Mouse (Mus musculus) ZHBTc4 (cell line): Measurements from ENCODE around the gene Tex52.
A peak's percentile ranks its signal among the peaks of the same experiment; 100 is the strongest.
"Not testable (repeated sequence)": the region's sequence is repeated elsewhere in the genome, so short reads cannot be mapped to it uniquely, and the experiment has no call there.

ENCODE experiments used
- DNase-seq: peaks from one replicate; pipeline ENCODE4 v3.0.0-alpha.2; 2011; ENCODE audit warnings: low read depth, low spot score

Tex52 gene

DNA sequence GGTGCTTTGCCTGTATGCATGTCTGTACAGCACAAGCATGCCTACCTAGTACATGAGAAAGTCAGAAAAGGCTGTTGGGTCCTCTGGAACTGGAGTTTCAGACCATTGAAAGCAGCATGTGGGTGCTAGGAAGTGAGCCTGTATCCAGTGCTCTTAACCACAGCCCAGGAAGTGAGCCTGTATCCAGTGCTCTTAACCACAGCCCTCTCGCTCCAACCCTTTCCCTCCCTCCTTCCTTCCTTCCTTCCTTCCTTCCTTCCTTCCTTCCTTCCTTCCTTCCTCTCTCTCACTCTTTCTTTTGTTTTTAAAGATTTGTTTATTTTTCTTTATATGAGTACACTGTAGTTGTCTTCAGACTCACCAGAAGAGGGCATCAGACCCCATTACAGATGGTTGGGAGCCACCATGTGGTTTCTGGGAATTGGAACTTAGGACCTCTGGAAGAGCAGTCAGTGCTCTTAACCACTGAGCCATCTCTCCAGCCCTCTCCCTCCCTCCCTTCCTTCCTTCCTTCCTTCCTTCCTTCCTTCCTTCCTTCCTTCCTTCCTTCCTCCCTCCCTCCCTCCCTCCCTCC is 5.4 kb downstream of the Tex52 start:
- not testable (repeated sequence) for DNase-seq

DNA sequence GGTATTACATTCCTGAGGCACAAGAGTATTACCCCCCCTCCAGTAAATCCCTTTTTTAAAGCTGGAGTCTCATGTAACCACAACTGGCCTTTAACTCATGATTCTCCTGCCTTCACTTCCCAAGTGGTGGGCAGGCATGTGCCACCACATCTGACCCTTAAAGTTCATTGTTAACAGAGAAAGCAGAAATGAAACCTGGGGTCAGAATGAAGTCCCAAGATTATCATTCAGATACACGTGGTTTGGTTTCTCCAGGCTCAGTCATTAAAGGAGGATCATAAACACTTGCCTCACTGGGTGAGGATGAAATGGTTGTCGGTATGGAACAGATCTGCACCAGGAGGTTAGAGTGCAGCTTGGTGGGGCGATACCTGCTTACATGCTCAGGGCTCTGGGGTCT is 6.0 kb downstream of the Tex52 start:
- DNase-seq, result no peak

DNA sequence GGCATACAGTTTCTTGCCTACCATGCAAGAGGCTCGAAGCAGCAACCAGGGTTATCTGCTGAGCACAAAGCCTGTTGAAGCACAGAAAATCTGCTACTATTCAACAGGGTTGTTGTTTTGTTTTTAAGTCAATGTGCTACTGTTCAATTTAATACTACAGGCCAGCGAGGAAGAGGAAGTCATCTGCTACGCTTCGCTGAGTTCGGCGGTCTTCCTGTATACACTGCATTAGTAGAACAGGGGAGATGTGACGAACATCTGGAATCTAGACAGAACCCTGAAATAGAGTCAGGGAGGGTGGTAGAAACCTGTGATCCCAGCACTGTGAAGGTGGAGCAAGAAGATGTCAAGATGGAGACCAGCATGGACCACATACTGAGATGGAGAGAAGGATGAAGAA is 8.5 kb downstream of the Tex52 start:
- no peak for DNase-seq

DNA sequence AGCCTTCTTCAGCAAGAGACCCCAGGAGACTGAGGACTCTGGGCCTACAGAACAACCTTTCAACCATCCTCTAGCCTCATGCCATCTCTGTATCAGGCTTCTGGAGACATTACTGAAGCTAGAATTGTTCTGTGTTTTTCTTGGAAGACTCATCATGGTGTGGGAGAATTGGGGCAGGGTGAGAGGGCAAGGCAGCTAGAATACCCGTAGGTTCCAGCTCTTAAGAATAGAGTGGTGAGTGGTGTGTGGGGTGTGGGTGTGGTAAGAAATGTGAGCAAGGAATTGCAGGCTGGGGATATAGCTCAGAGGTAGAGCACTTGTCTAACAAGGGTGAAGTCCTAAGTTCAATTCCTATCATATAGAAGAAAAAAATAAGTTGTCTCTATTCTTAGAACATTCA is 9.8 kb downstream of the Tex52 start:
- no peak for DNase-seq

DNA sequence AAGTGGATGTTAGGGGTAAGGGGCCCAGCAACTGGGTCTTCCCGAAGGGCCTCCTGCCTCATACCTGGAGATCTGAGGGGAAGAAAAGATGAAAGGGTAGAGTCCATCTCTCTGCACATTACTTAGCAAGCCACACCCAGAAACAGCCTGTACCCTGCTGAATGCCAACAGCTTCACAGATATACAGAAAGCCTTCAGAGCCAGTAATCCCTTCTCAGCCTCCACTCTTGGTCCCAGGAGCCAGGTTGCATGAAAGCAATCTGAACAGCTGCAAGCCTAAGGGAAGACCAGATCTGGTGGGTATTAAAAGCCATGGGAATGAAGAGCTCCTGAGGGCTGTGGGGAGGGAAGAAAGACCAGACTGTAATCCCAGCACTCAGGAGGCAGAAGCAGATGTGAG is 13.9 kb downstream of the Tex52 start:
- DNase-seq, result no peak

DNA sequence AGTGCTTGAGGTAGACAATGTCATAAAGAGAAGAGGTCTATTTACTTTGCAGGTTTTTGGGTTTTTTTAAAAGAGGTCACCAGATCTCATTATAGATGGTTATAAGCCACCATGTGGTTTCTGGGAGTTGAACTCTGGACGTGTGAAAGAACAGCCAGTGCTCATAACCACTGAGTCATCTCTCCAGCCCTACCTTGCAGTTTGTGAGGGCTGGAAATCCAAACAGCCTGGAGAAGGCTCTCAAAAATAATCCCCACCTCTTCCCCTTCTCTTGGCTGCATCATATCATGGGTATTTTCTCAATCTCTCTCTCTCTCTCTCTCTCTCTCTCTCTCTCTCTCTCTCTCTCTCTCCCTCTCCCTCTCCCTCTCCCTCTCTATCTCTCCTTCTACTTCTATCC is 15.4 kb downstream of the Tex52 start:
- no peak for DNase-seq

DNA sequence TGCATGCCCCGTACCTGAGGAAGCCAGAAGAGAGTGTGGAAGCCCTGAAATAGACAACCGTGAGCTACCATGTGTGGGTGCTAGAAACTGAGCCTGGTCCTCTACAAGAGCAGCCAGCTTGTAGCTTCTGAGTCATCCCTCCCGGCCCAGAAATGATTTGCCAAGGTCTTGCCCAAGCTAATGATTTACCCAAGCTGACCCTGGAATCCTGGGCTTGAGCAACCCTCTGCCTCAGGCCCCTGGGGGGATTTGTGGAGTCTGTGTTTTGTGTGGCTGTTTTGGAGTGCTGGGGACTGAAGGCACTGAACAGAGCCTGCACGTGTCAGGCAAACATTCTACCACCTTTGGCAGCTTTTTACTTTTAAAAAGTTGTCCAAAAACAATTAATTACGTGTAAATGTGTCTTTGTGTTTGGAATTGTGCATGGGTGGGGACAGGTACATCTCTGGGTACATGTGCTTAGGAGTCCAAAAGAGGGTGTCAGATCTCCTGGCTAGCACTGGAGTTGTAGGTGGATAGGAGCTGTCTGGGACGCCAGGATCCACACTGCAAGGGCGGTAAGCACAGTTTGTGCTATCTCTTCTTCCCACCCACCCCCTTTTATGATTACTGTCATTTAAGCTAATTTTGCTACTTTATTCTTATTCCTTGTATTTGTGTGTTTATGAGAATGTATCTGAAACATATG is 22.5 kb downstream of the Tex52 start:
- DNase-seq, result no peak

DNA sequence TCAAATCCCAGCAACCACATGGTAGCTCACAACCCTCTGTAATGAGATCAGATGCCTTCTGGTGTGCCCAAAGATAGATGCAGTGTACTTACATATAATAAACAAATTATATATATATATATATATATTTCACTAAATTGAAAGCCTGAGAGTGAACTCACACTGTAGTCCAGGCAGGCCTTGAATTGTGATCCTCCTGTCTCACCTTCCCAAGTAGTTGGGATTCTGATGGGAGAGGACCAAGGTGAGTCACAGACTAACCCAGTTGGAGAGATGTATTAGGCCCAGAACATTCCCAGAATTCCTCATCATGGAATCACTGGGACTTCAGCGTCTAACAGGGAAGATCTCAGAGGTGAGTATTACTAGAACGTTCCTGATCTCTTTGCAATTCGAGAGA is 23.7 kb downstream of the Tex52 start, which contains the start of gene Nrip2:
Gene Nrip2 (plus strand): TSS at position 301 of the 400 bp plus-strand sequence.
- DNase-seq, result no peak

DNA sequence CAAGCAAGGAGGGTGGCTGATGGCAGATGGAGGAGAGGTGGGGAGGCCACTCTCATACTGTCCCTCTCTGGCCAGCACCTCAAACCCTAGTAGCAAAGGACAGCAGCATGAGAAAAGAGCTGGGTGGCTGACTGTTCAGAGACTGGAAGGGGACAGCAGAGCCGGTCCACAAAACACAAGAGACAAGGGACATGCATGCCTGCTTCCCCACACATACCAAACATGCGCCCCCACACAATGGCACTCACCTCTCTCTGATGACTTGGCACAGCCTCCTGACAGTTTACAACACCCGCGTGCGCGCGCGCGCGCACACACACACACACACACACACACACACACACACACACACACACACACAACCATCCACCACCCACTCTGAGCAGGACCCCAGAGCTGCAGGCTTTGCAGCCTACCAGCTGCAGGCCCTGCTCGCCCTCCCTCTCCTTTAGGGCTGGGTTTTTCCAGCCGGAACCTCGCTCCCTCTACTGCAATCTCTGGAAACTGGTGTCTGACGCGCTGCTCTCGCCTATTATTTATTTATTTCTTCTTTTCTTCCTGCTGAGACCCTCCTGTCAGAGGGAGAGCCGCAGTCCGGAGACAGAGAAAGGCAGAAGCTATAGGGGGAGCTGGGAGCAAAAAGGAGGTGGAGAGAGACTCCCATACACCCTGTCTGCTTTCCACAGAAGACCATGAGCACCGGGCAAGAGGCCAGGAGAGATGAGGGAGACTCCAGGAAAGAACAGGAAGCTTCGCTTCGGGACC is 24.3 kb downstream of the Tex52 start:
- peak; percentile 23 for DNase-seq

DNA sequence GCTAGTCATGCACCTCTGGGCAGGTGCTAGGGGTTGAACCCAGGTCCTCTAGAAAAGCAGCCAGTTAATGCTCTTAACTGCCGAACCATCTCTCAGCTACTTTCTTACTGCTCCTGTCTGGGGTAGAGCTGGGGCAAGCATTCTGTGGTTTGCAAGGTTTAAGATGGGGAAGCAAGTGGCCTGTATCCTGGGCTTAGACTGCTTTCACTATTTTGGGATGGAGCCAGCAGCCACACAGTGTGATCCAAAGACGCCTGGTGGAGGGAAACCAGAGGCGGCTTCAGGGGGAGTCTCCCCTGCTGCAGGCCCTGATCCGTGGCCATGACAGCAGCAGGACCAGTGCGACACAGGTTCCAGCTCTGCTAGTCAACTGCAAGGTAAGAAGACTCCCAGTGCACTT is 29.5 kb downstream of the Tex52 start:
- DNase-seq, result no peak

DNA sequence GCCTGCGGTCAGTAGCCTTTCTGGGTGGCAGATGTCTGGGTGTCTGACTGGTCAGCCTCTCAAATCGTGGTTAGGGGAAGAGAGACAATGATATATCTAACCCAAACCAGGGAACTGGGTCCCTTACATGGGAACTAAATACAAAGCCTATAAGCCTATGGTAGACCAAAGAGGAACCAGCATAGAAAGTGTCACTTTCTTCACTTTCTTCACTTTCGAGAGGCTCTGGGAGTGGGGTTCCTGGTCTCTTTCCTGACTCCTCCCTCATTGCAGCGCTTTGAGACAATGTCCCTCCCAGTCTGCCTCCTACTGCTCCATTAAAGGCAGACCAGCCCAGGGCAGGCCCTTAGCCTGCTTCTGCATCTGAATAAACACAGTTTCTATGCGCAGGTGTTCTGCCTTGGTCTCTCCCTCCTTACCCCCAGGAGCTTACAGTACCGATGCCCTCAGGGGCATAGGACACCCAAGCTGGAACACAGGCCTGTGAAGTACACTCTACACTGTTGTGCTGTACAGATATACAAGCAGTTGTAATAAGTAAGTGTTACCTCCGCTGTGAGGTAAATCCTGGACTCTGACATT is 33.4 kb downstream of the Tex52 start:
- peak; percentile 66 for DNase-seq

DNA sequence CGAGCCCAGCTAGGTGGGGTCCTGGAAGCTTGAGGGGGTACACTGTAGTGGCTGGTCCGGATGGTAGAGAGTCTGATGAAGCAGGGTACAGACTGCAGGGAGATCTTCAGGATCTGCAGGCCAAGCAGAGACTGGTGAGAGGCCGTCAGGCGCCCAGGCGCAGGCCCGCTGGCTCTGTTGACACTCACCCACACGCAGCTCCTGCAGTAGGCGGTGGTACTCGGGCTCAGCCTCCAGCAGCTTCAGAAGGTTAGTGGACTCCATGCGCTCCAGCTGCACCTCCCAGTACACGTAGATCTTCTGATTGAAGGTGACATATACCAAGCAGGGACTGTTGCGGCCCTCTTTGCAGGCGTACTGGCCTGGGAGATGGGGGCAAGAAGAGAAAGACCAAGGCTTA is 35.0 kb downstream of the Tex52 start:
- DNase-seq, result no peak

DNA sequence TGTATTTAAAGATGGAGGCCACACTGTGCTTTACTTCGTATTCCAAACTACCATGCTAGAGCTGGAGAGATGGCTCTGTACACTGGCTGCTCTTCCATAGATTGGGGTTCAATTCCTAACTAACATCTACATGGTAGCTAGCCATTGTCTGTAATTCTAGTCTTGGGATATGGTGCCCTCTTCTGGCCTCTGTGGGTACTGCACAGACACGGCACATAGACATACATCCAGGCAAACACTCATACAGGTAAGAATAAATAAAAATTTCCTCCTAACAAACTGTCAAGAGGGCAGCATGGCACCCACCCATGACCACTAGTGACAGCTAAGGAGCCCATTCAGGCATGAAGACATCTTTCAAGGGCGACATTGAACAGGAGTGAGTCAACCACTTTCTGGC is 35.9 kb downstream of the Tex52 start:
- peak; percentile 77 for DNase-seq

DNA sequence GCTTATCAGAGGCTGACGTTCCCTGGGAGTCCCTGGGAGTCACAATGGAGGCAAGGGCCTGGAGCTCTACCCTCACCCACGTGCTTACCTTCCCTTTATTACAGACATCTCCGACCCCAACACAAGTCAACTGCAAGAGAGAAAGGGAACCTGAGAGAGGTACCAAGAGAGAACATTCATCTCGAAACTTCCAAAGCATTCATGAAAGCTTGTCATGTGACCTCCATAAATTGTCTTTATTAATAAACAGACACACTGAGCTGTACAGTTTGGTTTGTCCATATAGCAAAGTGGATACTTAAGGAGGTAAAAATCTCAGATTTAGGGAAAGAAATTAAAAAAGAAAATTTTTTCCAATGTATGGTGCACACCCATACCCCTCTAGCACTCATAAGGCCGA is 40.9 kb downstream of the Tex52 start:
- no peak for DNase-seq

DNA sequence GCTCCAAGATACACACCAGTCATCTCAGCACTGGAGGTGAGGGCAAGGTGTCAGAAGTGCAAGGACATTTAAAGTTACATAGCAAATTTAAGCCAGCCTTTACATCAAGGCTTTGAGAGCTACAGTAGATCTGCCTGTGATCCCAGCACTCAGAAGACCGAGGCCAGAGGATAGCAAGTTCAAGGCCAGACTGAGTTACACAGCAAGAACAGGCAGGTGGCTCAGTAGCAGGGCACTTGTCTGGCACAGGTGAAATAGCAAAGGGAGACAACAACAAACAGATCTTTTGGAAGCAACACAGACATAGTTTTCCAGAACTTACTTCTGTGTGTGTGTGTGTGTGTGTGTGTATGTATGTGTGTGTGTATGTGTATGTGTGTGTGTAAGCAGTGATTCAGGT is 42.8 kb downstream of the Tex52 start:
- DNase-seq, result no peak

DNA sequence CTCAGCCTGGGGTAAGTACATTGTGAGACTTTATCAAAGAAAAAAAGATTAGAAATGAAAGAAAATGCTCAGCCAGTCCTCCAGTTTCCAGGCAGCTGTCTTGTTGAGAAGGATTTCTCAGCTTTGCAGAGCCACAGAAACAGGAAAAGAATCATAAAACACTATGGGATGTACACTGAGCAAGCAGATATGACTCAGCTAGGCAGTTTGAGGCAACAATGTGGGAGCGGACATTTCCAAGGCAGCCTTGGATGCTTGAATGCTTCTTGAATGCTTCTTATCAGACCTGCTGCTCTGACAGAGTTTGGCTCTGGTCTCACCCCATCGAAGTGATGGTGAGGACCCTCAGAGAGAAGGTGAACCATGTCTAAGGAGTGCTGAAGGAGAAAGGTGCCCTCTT is 45.8 kb downstream of the Tex52 start:
- DNase-seq, result no peak

DNA sequence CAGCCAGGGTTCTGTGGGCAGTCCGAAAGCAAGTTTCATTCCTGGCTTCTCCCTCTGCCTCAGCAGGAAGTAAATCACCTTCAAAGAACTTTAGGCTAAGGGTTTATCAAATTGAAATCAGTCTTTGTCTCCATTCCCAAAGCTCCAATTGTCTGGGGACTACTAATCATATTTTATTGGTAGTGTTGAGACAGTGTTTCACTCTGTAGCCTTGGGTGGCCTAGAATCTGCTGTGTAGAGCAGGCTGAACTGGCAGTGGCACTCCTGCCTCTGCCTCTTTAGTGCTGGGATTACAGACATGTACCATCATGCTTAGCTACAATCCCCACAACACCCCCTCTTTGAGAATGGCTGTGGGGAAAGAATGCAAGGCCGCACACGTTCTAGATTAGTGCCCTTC is 46.2 kb downstream of the Tex52 start:
- no peak for DNase-seq

DNA sequence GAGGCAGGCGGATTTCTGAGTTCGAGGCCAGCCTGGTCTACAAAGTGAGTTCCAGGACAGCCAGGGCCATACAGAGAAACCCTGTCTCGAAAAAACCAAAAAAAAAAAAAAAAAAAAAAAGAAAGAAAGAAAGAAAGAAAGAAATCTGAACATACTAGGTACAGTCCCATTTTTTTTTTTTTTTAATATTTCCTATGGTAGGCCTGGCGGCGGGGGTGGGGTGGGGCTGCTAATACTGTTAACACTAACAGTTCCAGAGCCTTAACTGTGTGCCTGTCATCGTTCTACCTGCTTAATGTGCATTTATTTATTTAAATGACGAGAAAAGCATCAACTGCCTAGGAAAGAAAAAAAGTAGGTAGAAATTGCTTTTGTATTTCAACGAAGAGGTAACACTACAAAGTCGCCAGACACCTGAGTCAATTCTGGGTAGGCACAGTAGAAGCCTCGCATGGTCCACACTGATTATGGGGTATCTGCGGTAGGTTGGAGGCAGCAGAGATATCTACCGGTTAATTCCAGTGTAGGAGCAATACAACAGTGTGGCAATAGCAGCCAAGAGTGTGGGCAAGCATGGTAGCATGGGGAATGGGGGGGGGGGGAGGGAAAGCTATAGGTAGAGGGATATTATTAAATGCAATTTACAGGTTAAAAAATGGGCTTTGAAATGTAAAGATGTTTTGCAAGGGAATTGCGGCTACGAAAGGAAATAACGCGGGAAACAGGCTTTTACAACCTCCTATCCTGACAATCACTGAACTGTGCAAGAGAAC is 48.4 kb downstream of the Tex52 start:
- DNase-seq, result no peak

DNA sequence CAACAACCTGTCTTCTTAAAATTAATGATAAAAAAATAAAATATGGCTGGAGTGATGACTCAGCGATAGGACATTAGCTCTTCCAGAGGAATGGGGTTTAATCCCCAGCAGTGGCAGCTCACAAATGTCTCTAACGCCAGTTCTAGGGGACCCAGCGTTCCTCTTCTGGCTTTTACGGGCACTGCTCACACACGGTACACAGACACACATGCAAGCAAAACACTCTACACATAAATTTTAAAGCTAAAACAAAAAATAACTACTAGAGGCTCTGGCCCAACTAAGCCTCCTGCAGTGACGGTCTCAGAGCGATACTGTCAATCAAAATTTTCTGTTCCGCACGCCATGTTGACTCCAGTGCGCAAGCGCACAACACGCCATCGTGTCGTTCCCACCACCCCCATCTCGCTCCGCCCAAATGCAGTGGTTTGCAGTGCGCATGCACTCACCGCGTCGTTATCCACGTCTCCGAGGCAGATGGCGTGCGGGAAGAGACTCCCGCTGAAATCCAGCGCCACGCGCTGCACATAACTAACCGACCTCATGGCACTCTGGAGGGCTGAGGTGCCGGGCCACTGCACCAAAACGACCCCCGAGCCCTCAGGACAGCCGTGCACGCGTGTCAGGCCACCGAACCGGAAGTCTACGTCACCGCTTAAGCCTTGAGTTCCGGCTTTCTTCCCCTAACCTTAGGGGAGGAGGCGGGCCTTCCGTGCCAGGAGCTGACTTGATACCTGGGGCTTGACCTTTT is 49.2 kb downstream of the Tex52 start, which contains the start of gene Itfg2:
Gene Itfg2 (minus strand): TSS at position 663 of the 751 bp plus-strand sequence.
- peak; percentile 98 for DNase-seq

DNA sequence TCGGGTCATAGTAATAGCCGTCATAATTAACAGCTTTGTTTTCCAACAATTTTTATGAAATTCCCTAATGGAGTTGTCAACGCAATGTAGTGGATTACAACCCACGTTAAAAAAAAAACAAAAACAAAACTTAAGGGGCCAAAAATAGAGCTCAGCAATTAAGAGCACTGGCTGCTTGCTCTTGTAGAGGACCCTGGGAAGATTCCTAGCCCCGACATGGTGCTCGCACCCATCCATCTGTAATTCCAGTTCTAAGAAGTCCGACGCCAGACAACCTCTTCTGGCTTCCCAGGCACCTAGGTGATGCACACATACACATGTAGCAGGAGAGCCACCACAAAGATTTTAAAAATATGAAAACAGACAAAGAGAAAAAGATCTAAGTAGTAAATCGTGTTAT is 49.8 kb downstream of the Tex52 start:
- DNase-seq, result no peak

DNA sequence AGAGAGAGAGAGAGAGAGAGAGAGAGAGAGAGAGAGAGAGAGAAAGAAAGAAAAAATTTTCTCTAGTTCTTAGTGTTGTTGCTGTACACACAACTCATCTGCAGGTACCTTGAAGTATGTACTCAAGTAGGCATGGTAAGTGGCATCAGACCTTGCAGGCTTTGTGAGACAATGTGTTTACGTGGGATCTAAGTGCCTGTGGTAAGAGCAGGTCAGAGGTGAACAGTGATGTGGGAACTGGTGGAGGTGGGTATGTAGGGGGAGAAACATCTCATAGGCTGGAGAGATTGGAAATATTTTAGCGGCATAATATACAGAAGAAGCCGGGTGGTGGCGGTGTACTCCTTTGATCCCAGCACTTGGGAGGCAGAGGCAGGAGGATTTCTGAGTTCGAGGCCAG is 52.3 kb downstream of the Tex52 start:
- no peak for DNase-seq
